Mouse (Mus musculus): ENCODE measurements around the gene Dazl. TPM values are rescaled to one million over a fixed set of nuclear protein-coding genes. Genes with fewer than 3 reads are reported as not detected.

Gene Dazl
- total RNA-seq, 2 experiments from 2014 or later: 1.2 TPM

Other genes starting within 250 kb of the Dazl start
- 10 to 100 TPM; 13.5 to 19.9 TPM for gene Rftn1, start 103.0 kb downstream of the Dazl start, total RNA-seq (2021)
- 10 to 100 TPM; 51.2 to 52.0 TPM for gene Plcl2, start 215.8 kb upstream of the Dazl start, total RNA-seq (2021)

All from left cerebral cortex, postnatal 4 days (tissue).